Mouse (Mus musculus) spleen, embryonic (tissue): ENCODE data around the gene Zfp85.
"Not testable (repeated sequence)": the region's sequence is repeated elsewhere in the genome, so short reads cannot be mapped to it uniquely, and the experiment has no call there.

Experiments
- CTCF ChIA-PET: fragments of 350-600 bp; sonication (Branson Sonifier 250); formaldehyde crosslinking; loops from one replicate; lab custom pipeline; 2022; lab: Charles Lee

The Zfp85 gene

DNA sequence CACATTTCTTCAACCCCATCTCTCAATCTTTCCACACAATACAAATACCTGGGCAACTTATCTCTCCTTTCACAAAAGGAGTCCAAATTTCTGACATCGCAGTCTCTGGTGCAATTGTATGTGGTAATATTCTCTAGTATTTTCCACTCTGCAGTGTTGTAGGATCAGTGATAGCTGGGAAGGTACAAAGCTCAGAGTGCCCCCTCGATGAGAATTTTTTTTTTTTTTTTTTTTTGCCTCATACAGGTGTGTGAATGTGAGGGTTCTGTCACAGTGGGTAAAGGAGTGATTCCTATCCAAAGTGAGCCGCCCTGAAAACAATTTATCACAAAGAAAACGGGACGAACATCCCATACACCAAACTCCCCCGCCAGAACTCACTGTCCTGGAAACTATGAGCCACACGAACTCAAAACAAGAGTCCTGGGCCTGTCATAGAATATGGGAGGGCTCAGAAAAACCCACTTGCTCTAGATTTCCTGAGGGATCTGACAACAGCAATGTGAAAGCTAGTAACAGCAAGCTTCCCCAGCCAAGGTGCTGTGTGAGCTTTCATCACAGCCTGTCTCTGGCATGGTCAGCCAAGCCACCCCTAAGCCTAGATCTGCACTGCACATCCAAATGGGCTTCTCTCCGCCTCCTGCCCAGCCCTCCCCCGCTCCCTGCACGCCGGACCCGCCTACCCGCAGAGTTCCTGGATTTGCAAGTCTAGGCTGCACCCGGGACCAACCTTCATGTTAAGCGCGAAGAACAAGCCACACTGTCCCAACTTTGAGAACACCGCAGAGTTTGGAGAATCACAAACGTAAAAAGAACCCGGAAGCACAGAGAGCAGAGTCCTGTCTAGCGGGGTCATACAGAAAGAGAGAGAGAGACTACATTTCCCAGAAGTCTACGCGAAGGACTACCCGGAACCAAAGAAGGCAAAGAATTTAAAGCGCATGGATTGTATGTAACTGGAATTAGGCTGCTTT, at the start of gene Zfp85:
Gene Zfp85, minus strand, starts transcription at position 896 of the 974 bp plus-strand sequence.
- CTCF ChIA-PET = interaction anchor here (0.6 kb wide), 1 partner anchor 33 kb away, joined by 4 read pairs; no protein-coding TSS in a partner anchor

DNA sequence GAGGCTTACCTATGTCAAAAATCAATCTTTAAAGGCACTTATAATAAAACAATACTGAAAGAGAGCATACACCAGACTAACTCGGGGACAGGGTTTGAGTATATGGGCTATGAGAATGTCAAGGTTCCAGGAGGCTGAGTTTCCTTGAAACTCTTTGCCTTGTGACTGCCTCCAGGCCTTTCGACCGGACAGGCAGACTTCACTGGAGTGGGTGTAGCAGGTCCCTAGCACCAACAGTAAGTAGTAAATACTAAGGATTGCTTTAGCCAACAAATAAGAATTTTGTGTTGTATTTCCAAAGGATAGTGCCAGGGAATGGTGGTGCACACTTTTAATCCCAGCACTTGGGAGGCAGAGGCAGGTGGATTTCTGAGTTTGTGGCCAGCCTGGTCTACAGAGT, 44.1 kb upstream of the Zfp85 start:
- CTCF ChIA-PET = not testable (repeated sequence)

DNA sequence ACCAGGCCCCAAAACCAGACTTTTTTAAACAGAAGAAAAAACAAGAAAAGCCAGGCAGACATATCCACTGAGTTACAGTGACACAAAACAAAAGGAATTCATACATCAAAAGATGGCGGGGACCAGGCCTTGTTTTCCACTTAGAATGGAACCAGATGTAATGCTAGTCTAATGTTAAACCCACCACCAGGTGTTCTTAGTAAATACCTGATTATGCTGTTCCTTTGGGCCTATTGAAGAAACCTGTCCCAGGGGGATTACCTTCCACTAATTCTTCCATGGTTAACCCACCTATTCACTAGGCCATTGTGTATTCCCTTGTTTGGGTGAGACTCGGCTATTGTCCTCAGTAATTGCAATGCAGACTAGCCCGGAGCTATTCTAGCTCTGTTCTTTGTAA, 43.6 kb upstream of the Zfp85 start:
- CTCF ChIA-PET = no interaction called here

DNA sequence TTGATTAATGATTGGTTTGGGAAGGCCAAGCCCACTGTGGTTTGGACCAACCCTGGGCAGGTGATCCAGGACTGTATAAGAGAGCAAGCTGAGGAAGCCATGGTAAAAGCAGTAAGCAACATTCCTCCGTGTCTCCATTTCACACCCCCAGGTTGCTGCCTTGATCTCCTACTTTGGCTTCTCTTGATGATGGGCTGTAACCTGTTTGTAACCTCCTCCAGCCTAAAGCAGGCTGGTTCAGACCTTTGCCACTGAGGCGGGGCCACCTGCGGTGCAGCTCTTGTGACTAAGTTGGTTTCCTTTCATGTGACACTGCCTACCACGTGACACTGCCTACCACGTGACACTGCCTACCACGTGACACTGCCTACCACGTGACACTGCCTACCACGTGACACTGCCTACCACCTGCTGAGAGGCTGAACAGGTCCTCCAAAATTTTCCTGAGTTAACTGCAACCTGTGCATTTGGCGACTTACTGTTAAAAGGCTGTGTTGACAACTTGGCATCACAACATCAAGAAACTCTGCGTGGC, 37.0 kb upstream of the Zfp85 start:
- CTCF ChIA-PET = no interaction called here

DNA sequence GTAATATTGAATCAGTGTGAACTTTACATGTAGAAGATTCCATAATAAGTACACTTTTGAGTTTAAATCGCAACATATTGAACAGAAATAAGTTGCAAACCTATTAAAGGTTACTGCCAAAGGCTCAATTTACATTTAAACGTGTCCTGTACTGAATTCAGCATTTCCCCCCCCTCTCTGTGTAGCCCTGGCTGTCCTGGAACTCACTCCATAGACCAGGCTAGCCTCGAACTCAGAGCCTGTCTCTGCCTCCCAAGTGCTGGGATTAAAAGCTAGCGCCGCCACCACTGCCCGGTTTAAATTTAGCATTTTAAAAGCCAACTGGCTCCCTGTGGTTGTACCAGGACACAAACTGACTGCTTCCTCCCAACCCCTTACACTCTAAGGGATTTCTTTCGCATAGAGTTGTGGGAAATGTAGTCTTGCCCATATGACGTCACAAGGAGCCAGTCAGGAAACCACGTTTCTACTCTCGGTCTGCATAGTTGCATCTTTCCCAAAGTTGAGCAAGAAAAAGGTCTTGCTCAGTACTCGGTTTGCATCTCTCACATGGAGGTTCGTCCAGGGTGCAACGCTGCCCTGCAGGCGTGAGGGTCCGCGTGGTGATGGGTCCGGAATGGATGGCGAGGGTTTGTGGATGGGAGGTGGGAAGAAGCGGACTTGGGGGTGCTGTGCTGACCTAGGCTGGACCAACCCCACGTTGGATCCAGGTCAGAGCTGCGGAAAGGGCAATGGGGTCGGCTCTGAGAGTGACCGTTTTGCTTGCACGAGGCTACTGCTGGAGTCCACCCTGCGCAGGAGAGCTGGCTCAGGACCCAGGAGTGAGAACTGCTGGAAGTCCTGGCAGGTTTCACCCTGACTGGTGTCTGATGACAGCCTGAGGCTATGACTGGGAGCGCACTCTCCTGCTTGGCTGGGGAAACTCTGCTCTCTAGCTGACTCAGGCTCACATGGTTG, 24.5 kb upstream of the Zfp85 start, which contains the start of gene Zfp493:
Gene Zfp493, plus strand, starts transcription at position 429 of the 957 bp plus-strand sequence.
- CTCF ChIA-PET = no interaction called here

DNA sequence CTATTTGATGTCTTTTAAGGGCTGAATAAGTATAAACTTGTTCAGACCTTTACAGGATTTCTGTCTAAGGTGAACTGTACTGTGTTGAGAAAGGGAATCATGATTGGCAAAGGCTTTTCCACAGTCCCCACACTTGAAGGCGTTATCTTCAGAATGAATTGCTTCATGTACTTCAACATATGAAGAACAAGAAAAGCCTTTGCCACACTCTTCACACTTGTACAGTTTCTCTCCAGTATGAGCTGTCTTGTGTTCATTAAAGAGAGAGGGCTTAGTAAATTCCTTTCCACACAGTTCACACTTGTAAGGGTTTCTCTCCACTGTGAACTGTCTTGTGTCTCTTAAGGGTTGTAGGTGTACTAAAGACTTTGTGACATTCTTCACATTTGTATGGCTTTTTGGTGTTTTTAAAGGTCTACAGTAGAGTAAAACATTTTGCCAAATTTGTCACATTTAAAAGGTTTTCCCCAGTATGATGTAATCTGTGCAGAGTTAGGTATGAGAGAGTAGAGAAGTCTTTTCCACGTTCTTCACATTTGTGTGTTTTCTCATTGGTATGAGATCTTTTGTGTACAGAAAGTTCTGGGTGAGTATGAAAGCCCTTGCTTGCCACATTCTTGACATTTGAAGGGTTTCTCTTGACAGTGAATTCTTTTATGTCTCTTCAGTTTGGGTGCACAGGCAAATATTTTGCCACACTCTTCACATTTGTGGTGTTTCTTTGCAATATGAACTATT, 8.2 kb upstream of the Zfp85 start:
- CTCF ChIA-PET = no interaction called here

DNA sequence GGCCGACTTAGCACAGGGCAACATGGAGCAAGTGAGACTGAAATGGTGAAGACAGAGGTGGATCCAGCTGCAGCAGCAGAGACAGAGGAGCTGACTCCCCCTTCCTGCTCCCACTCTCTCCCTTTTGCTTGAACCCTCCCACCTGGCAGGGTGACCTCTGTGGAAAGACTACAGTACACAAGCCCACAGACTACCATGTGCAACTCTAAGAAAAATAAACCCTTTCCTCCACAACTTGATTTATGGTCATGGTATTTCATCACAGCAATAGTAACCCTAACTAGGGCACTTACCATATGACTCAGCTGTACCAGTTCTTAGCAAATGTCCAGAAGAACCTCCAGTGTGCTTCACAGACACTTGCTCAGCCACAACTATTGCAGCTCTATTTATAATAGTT, 4.9 kb upstream of the Zfp85 start:
- CTCF ChIA-PET = no interaction called here

DNA sequence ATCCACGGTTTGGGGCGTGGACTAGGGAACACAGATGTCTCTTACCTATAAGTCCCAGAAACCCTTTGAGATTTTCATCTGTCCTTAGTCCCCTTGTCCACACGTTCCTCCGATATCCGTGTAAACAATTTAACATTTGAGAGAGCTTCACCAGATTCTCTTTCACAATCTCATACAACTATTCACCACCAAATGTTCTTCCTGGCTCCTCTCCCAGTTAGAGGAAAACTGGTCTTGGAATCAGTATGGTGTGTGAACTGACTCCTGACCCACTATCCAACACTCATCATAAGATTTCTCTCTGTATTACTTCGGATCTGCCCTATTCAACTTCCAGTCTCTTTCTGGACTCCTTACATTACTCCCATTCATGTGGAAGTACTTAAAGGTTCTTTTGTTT, 733 bp upstream of the Zfp85 start:
- CTCF ChIA-PET = no interaction called here

DNA sequence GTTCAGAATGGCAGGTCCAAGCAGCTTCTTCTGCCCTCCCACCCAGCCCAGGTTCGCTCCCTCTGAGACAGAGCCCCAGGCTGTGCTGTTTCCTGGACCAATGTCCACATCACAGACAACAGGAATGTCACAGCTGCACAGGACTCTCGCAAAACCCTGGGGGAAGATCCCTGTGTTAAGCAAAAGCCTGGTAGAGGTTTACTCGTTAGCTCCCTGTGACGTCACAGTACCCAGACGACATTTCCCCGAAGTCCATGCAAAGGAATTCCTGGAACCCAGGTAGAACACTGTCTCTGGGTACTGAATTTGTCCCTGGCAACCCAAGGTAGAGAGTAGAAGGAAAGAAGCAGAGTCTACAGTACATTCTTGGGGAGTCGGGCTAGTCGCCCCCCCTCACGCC, 11.1 kb downstream of the Zfp85 start:
- CTCF ChIA-PET = no interaction called here

DNA sequence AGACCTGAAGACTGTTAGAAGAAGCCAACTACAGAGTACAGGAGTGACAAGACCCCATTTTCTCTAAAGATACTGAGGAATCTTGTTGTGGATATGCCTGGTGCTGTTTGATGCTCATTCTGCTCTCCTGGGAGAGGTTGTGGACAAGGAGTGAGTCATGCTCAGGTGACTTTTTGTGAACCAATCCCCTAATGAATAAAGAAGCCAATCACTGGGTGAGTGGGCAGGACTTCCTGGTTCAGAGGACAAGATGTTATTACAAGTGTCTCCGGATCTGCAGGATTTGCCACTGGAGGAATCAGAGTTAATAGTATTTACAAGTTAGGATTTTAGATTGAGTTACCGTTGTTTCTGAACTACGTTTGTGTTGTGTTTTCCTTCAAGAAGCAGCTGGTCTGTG, 12.1 kb downstream of the Zfp85 start:
- CTCF ChIA-PET = no interaction called here

DNA sequence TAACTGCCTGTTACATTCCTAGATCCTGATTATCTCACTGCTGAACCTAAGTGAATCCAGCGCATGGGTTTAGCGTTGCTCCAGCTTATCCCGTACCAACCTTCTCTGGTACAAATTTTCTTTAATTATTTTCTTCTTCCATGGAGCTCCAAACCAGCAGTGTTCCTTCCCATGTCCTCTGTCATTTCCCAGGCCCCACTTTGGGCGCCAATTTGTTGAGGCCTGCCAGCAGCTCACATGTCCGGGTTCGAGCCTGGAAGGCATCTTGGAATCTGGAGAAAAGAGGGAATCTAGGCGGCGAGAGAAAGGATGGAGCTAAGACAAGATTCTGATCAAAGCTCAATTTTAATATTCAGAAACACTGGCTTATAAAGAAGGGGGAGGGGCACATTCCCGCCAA, 20.6 kb downstream of the Zfp85 start:
- CTCF ChIA-PET = not testable (repeated sequence)

DNA sequence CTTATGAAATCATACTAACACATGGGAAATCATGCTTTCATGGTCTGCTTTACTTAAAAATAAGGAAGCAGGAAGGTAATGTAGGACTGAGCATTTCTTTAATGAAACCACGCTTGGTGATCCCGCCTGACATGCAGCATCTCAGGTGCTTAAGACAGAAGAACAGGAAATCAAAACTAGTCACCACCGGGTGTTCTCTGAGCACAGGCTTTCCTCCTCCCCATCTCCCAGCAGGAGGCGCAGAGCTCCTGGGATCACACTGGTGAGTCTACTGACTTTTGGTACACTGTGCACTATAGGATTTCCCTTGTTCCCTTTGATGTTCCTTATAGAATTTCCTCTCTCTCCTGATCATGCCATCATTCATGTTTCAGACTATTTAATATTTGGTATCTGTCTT, 25.6 kb downstream of the Zfp85 start:
- CTCF ChIA-PET = not testable (repeated sequence)

DNA sequence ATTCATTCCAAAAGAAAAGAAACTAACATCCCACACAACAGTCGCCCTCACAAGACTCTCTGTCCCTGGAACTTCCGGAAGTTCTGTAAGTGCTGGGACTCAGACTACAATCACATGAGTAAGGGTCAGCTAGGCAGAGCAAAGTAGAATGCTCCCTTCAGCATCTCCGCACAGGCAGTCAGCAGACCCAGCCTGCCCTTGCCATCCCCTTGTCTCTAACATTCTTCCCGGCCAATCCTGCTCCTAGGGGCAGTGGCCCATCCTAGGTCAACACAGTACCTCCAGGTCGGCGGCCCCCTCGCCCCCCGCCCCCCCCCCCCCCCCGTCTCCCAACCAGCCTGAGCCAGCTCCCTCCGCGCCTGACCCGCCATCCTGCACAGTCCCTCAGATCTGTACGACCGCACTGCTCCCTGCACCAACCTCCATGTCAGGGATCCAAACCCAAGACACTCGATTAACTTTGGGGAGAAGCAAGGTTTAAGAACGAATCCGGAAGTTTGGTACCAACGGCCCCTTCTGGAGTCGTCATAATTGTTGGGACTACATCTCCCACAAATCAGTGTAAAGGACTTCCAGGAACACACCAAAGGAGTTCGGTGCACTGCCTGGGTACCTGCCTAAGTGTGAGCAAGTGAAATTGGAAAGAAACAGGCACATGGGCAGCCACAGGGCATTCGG, 26.2 kb downstream of the Zfp85 start, which contains the start of gene Zfp65:
Gene Zfp65, minus strand, starts transcription at position 533 of the 678 bp plus-strand sequence.
- CTCF ChIA-PET = no interaction called here

DNA sequence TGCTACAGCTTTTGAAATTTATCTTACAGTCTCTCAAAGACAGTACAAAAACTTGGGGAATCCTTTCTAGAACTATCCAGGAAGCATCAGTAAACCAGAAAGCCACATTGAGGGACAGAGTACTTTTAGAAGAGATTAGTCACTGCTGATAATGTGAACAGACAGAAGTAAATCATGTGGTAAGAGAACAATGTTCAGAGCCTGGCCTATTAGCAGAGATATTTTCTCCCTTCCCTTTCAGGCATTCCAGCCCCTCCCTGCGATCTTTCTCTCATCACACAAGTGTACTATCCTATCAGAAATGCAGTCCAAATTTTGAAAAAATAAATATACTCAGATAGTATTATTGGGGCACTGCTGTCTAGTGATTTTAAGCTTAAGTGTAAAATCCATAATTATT, 26.9 kb downstream of the Zfp85 start:
- CTCF ChIA-PET = no interaction called here

DNA sequence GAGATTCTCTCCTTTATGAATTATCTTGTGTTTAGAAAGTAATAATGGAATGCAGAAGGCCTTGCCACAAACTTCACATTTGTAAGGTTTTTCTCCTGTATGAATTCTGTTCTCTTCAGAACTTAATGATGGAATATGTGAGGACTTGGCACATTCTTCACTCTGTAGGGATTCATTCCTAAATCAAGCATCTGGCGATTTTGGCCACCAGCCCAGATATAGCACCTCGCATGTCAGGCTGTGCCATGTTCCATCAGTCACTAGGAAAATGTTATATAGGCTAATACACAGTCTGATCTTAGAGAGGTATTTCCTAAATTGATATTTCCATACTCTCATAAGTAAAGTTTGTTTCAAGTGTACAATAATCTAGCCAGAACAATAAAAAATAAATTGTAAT, 29.7 kb downstream of the Zfp85 start:
- CTCF ChIA-PET = not testable (repeated sequence)

DNA sequence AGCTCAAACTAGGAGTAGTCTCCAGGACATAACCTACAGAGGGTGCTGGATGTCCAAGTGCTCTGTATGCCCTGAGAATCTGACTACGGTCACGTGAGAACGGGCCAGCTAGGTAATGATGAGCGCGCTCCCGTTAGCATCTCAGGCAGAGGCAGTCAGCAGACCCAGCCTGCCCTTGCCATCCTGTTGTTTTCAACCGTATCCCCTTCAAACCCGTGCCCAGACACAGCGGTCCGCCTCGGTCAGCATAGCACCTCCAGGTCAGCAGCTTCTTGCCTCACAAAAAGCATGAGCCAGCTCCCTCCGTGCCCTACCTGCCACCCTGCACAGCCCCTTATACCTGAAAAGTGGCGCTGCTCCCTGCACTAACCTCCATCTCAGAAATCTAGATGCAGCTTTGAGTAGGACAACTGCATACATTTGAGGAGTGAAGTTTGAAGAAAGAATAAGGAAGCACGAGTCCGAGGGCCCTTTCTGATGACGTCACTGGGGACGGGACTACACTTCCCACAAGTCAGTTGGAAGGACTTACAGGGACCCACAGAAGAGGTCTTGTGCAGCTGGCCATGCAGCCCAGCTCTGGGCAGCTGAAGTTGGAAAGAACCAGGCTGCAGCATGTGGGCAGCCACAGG, 31.1 kb downstream of the Zfp85 start:
- CTCF ChIA-PET = no interaction called here
